Mouse (Mus musculus): ENCODE data around the gene Tbc1d8. TPM values are rescaled to one million over a fixed set of nuclear protein-coding genes. Genes with fewer than 3 reads are reported as not detected.

Gene Tbc1d8
- polyA plus RNA-seq (2012; rRNA removed), result 5.1 and 5.2 TPM in 2 replicates

DNA sequence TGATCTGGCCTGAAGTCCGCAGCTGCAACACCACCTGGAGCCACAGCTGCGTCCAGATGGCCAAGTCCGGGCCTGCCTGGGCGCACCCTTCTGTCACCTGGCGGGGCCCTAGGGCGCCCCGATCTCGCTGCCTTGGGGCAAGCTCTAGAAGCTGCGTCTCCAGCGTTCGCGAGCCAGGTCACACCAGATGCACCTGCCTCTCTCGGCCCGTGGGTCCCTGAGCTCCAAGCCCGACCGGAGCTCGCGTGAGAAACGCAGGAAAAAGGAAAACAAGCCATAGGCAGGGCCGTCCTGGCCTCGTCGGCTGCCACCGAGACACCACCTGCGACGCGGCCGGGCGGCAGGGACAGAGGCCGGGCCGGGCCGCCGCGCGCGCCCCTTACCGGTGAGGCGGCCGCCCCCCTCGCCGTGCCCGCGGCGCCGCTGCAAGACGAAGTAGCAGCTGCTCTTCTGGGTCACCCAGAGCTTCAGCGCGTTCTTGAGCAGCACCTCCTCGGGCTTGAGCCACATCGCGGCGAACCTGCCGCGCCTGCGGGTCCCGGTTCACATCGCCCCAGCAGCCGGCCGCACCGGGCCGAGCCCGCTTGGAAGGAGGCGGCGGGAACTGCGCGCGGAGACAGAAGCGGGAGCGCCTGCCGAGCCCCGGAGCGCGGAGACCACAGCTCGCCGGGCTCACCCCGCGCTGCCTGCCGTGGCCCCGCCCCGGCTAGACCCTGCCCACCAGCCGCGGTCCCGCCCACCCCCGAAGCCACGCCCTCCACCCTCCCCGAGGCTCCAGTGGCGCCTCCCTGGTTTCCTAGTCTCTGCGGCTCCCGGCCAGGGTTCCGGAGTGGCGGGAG lies at the start of gene Tbc1d8:
TSS of gene Tbc1d8 (minus strand) at position 699 of the 839 bp plus-strand sequence.
- peak; percentile 96 for DNase-seq
- H3K4me1 ChIP-seq (ENCODE audit: control insufficient read depth, insufficient read depth, low read length), result no peaks in the 10 kb centered on the region; the same call in 1 of the 2 replicates
- no peaks in the 10 kb centered on the region for H3K36me3 ChIP-seq (ENCODE audit: control insufficient read depth, insufficient read depth, low read length)
- H3K27ac ChIP-seq (ENCODE audit: insufficient read depth, low read depth, low read length), result peak within 1 kb of the TSS; percentile 40
- TF ChIP-seq CTCF (conservative IDR thresholded peaks at IDR 0.05; ENCODE audit: insufficient read depth, insufficient read length, low read depth, low read length), result no peak
- TF ChIP-seq POLR2A (IDR thresholded peaks at IDR 0.05; ENCODE audit: low read depth, low read length), result no peak
- under 1% methylated on average over 90 of the region's 90 CpGs for WGBS
- H3K4me3 ChIP-seq (ENCODE audit: insufficient read depth, low read depth, low read length), result peak within 1 kb of the TSS; percentile 90
- no peaks in the 10 kb centered on the region for H3K27me3 ChIP-seq (replicated peaks; ENCODE audit: control insufficient read depth, insufficient read depth, low read length)

DNA sequence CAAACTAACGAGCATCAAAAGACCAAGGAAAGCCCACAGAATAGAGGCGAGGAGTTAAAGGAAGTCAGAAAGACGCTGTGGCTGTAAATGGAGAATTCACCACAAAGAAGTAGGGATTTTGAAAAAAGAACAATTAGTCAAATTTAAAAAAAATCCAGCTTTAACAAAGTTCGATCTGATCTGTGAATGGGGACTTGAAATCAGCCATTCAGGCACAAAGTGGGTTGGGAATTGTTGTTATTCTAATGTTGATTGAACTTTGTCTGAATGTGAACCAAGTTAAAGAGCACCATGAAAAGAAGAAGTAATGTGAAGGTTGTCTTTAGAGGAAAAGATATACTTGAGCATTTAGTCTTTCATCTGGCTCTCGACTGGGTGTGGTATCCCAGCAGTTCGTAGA lies 49.8 kb upstream of the Tbc1d8 start:
- Histone ChIP-seq H3K4me3 (ENCODE audit: insufficient read depth, low read depth, low read length) (no peak overlapping the region), H3K36me3 (ENCODE audit: control insufficient read depth, insufficient read depth, low read length) (no peaks in the 10 kb centered on the region), H3K4me1 (ENCODE audit: control insufficient read depth, insufficient read depth, low read length) (no peaks in the 10 kb centered on the region), H3K27me3 (replicated peaks; ENCODE audit: control insufficient read depth, insufficient read depth, low read length) (no peaks in the 10 kb centered on the region), H3K27ac (ENCODE audit: insufficient read depth, low read depth, low read length) (no peak overlapping the region)
- no peak for DNase-seq
- 71% methylated on average over 6 of the region's 6 CpGs for WGBS
- TF ChIP-seq CTCF (conservative IDR thresholded peaks at IDR 0.05; ENCODE audit: insufficient read depth, insufficient read length, low read depth, low read length) (no peak), POLR2A (IDR thresholded peaks at IDR 0.05; ENCODE audit: low read depth, low read length) (no peak)

DNA sequence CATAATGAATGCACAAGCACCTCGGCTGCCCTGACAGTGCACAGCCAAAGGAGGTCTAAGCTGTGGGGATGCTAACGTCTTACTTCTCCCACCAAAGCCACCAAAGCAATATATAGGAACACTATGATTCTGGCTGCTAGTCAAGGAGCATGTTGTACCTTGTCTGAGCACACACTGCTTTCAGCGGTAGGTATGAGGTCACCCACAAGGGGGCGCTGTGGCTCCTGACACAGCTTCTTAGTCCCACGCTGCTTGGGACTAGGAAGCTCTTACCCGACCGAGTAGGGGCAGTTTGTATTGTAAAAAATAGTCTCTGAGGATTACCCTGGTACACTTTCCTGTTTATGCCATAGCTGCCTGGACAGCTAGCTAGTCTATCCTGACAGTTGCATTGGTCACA lies 48.9 kb upstream of the Tbc1d8 start:
- DNase-seq, result peak; percentile 67
- 12% methylated on average over 7 of the region's 7 CpGs for WGBS
- Histone ChIP-seq H3K36me3 (ENCODE audit: control insufficient read depth, insufficient read depth, low read length) (no peaks in the 10 kb centered on the region), H3K27ac (ENCODE audit: insufficient read depth, low read depth, low read length) (no peak overlapping the region), H3K4me1 (ENCODE audit: control insufficient read depth, insufficient read depth, low read length) (no peaks in the 10 kb centered on the region), H3K27me3 (replicated peaks; ENCODE audit: control insufficient read depth, insufficient read depth, low read length) (no peaks in the 10 kb centered on the region), H3K4me3 (ENCODE audit: insufficient read depth, low read depth, low read length) (no peak overlapping the region)
- no peak for TF ChIP-seq POLR2A (IDR thresholded peaks at IDR 0.05; ENCODE audit: low read depth, low read length)
- peak; percentile 87 for TF ChIP-seq CTCF (conservative IDR thresholded peaks at IDR 0.05; ENCODE audit: insufficient read depth, insufficient read length, low read depth, low read length)

DNA sequence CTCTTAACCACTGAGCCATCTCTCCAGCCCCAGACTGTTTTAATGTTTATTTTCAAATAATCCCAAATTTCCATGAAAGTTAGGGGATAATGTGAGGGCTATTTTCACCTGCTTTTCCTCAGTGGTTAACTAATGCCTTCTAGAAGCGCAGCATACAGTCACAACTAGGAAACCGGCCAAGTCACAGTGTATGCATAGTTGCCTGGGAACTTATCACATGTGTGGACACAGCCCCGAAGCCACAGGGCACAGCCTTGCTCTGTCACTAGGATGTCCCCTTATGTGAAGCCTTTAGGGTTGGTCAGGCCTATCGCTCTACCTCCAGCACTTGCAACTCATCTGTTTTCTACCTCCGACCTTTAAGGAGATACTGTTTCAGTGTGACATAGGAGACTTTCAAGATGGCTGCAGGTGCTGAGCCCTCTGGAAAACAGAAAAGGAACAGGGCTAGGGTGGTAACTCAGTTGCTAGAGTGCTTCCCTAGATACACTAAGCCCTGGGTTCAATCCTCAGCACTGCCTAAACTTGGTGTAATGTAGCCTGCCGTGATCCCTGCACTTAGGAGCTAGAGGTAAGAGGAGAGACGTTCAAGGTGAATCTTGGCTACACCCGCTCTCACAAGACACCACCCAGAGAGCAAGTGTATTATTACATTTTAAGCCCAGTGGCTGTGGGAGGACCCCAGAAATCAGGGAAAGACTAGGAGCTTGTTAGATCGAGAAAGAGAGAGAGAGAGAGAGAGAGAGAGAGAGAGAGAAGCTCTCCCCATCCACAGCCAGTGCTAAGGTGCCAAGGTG lies 48.0 kb upstream of the Tbc1d8 start:
- DNase-seq, result no peak
- H3K4me1 ChIP-seq (ENCODE audit: control insufficient read depth, insufficient read depth, low read length), result no peaks in the 10 kb centered on the region
- no peaks in the 10 kb centered on the region for H3K36me3 ChIP-seq (ENCODE audit: control insufficient read depth, insufficient read depth, low read length)
- no peaks in the 10 kb centered on the region for H3K27me3 ChIP-seq (replicated peaks; ENCODE audit: control insufficient read depth, insufficient read depth, low read length)
- WGBS, result 72% methylated on average over 9 of the region's 9 CpGs
- no peak overlapping the region for H3K27ac ChIP-seq (ENCODE audit: insufficient read depth, low read depth, low read length)
- H3K4me3 ChIP-seq (ENCODE audit: insufficient read depth, low read depth, low read length), result no peak overlapping the region
- TF ChIP-seq CTCF (conservative IDR thresholded peaks at IDR 0.05; ENCODE audit: insufficient read depth, insufficient read length, low read depth, low read length) (no peak), POLR2A (IDR thresholded peaks at IDR 0.05; ENCODE audit: low read depth, low read length) (no peak)

DNA sequence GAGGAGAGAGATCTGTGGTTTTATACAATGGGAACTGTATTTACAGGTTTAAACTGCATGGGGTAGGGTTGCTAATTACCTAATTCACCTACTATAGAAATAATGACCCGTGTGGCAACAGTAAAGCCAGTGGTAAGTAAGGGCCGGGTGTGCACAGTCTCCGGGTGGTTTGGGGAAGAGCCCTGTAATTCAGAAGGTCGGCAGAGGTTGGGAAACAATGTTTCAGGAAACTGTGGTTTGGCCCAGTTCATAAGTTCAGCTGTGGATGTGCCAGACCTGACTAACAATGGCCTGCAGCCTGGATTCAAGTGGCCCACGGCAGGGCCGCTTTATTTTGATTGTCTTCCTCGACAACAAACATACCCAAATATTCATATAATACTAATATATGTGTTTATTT lies 47.2 kb upstream of the Tbc1d8 start:
- TF ChIP-seq POLR2A (IDR thresholded peaks at IDR 0.05; ENCODE audit: low read depth, low read length), result no peak
- TF ChIP-seq CTCF (conservative IDR thresholded peaks at IDR 0.05; ENCODE audit: insufficient read depth, insufficient read length, low read depth, low read length), result no peak
- no peak for DNase-seq
- no peak overlapping the region for H3K27ac ChIP-seq (ENCODE audit: insufficient read depth, low read depth, low read length)
- WGBS, result 60% methylated on average over 7 of the region's 7 CpGs
- no peaks in the 10 kb centered on the region for H3K36me3 ChIP-seq (ENCODE audit: control insufficient read depth, insufficient read depth, low read length)
- H3K4me3 ChIP-seq (ENCODE audit: insufficient read depth, low read depth, low read length), result no peak overlapping the region
- H3K4me1 ChIP-seq (ENCODE audit: control insufficient read depth, insufficient read depth, low read length), result no peaks in the 10 kb centered on the region
- H3K27me3 ChIP-seq (replicated peaks; ENCODE audit: control insufficient read depth, insufficient read depth, low read length), result no peaks in the 10 kb centered on the region

GRCm38 (mm10) chr1:39522519-39522918 lies 44.0 kb upstream of the Tbc1d8 start:
- Histone ChIP-seq H3K27ac (ENCODE audit: insufficient read depth, low read depth, low read length) (no peak overlapping the region), H3K36me3 (ENCODE audit: control insufficient read depth, insufficient read depth, low read length) (no peaks in the 10 kb centered on the region), H3K27me3 (replicated peaks; ENCODE audit: control insufficient read depth, insufficient read depth, low read length) (no peaks in the 10 kb centered on the region), H3K4me3 (ENCODE audit: insufficient read depth, low read depth, low read length) (no peak overlapping the region), H3K4me1 (ENCODE audit: control insufficient read depth, insufficient read depth, low read length) (no peaks in the 10 kb centered on the region)
- peak; percentile 55 for TF ChIP-seq CTCF (conservative IDR thresholded peaks at IDR 0.05; ENCODE audit: insufficient read depth, insufficient read length, low read depth, low read length)
- no peak for TF ChIP-seq POLR2A (IDR thresholded peaks at IDR 0.05; ENCODE audit: low read depth, low read length)
- DNase-seq, result peak; percentile 57
- 25% methylated on average over 5 of the region's 5 CpGs for WGBS

GRCm38 (mm10) chr1:39521326-39521725 lies 42.8 kb upstream of the Tbc1d8 start:
- no peak for DNase-seq
- no peak overlapping the region for H3K27ac ChIP-seq (ENCODE audit: insufficient read depth, low read depth, low read length)
- H3K36me3 ChIP-seq (ENCODE audit: control insufficient read depth, insufficient read depth, low read length), result no peaks in the 10 kb centered on the region
- H3K4me1 ChIP-seq (ENCODE audit: control insufficient read depth, insufficient read depth, low read length), result no peaks in the 10 kb centered on the region
- H3K4me3 ChIP-seq (ENCODE audit: insufficient read depth, low read depth, low read length), result no peak overlapping the region
- no peaks in the 10 kb centered on the region for H3K27me3 ChIP-seq (replicated peaks; ENCODE audit: control insufficient read depth, insufficient read depth, low read length)
- no peak for TF ChIP-seq CTCF (conservative IDR thresholded peaks at IDR 0.05; ENCODE audit: insufficient read depth, insufficient read length, low read depth, low read length)
- no peak for TF ChIP-seq POLR2A (IDR thresholded peaks at IDR 0.05; ENCODE audit: low read depth, low read length)
- 90% methylated on average over 7 of the region's 7 CpGs for WGBS

All from kidney, adult 2 months (tissue).